Mouse (Mus musculus) intestine, embryonic 14.5 days (tissue): Measurements from ENCODE around the gene Idh1. TPM values are rescaled to one million over a fixed set of nuclear protein-coding genes. Genes with fewer than 3 reads are reported as not detected.

Source experiments
- ATAC-seq: fragments of 200-750 bp; cut with Nextera tagmentation; replicated peaks from 2 replicates; pipeline ENCODE4 v1.8.0; 2017; ENCODE audit warnings: low read depth, moderate number of reproducible peaks, moderate TSS enrichment, moderate library complexity; ENCODE audit not compliant: low FRiP score, low TSS enrichment
- DNase-seq: peaks from one replicate; pipeline ENCODE4 v3.0.0-alpha.2; 2018; ENCODE audit warnings: low spot score
- H3K27ac ChIP-seq: fragments of 300-500 bp; sonication (generic); 2 replicates; pipeline ENCODE4 v1.5.1; 2014; ENCODE audit warnings: low read depth, mild to moderate bottlenecking, control low read depth
- H3K27me3 ChIP-seq: fragments of 300-500 bp; sonication (generic); replicated peaks from 2 replicates; pipeline ENCODE4 v1.6.1; 2014; ENCODE audit warnings: low read length, control low read depth; ENCODE audit not compliant: control insufficient read depth, insufficient read depth
- H3K36me3 ChIP-seq: fragments of 300-500 bp; sonication (generic); 2 replicates; pipeline ENCODE4 v1.6.1; 2014; ENCODE audit warnings: low read length, control low read depth; ENCODE audit not compliant: control insufficient read depth, insufficient read depth
- H3K4me1 ChIP-seq: fragments of 300-500 bp; sonication (generic); replicated peaks from 2 replicates; pipeline ENCODE4 v1.6.1; 2014; ENCODE audit warnings: low read length, control low read depth, mixed read lengths; ENCODE audit not compliant: control insufficient read depth, insufficient read depth
- H3K4me2 ChIP-seq: fragments of 300-500 bp; sonication (generic); 2 replicates; pipeline ENCODE4 v1.6.1; 2014; ENCODE audit warnings: low read length
- H3K4me3 ChIP-seq: fragments of 300-500 bp; sonication (generic); 2 replicates; pipeline ENCODE4 v1.5.1; 2014; ENCODE audit warnings: low read depth, low read length, control low read depth, mixed read lengths
- H3K9ac ChIP-seq: fragments of 300-500 bp; sonication (generic); 2 replicates; pipeline ENCODE4 v1.6.1; 2014; ENCODE audit warnings: mild to moderate bottlenecking, low read length
- H3K9me3 ChIP-seq: fragments of 300-500 bp; sonication (generic); 2 replicates; pipeline ENCODE4 v1.6.1; 2016; ENCODE audit warnings: low read length, control low read depth; ENCODE audit not compliant: control insufficient read depth
- WGBS: fragments of 180-500 bp; shearing (Covaris S2); extraction: QIAGEN DNeasy Blood & Tissue Kit; methylation state at CpG from one replicate; pipeline ENCODE4 v1.1.7; 2014; 5-methylcytosine and 5-hydroxymethylcytosine counted together
- polyA plus RNA-seq: library from polyadenylated mRNA; unstranded; fragments of >200 nt; fragmentation: Nextera tagmentation; extraction: Ambion mirVana; gene quantifications from 2 replicates; pipeline ENCODE4 v1.2.1, GENCODE M21; 2014

Idh1 gene
- polyA plus RNA-seq, 1 experiment from 2014 or later = 196 TPM

DNA sequence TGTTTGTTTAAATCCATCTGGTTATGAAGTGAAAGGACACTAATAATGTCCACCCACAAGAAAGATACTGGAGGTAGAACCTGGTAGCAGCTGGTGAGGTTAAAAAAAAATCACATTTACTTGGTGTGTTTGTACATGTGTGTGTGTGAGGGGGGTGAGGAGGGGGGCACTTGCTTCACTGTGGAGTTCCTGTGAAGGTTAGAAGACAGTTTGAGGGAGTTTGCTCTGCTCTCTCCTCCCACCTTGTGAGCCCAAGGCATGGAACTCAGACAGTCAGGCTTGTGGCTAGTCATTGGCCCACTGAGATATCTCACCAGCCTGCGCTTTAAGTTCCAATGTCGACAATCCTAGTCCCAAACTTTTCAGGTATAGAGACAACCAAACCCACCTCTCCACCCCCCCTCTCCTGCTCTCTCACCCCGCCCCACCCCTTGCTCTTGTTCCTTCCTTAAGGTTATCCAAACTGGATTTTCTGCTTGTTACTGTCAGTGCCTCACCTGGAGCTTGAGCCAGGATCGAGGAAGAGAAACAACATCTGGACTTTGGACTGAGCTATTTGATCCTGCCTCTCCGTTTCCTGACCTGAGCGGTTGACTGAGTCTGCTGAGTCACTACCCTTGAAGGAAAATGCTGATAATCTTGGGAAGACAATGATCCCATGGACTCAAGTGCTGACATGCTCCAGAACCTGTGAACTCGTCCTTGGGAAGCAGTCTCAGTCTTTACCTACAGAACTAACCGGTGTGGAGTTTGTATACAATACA lies 68.0 kb downstream of the Idh1 start:
- no peak for DNase-seq
- WGBS = 40% methylated on average over 8 of the region's 8 CpGs
- no peak overlapping the region for H3K4me2 ChIP-seq

GRCm38 (mm10) chr1:65113536-65114172 lies 72.6 kb downstream of the Idh1 start:
- Histone ChIP-seq H3K27ac (no peak overlapping the region), H3K4me1 (no peaks in the 10 kb centered on the region), H3K4me2 (no peak overlapping the region), H3K36me3 (no peaks in the 10 kb centered on the region), H3K9me3 (no peaks in the 10 kb centered on the region), H3K27me3 (no peaks in the 10 kb centered on the region), H3K4me3 (no peak overlapping the region), H3K9ac (no peak overlapping the region)
- 91% methylated on average over 5 of the region's 5 CpGs for WGBS
- DNase-seq (no peak), ATAC-seq (no peak)

More for the DNA sequence above, 68.0 kb downstream of the Idh1 start:
- Histone ChIP-seq H3K36me3 (no peaks in the 10 kb centered on the region), H3K27ac (peak overlapping the region; percentile 34), H3K4me1 (no peaks in the 10 kb centered on the region), H3K4me3 (no peak overlapping the region), H3K9ac (no peak overlapping the region), H3K27me3 (no peaks in the 10 kb centered on the region), H3K9me3 (no peaks in the 10 kb centered on the region)
- peak; percentile 90 for ATAC-seq

- Histone ChIP-seq H3K9me3 (no peaks in the 10 kb centered on the region), H3K27ac (no peak overlapping the region), H3K36me3 (no peaks in the 10 kb centered on the region), H3K4me1 (no peaks in the 10 kb centered on the region), H3K4me3 (no peak overlapping the region), H3K9ac (no peak overlapping the region), H3K27me3 (no peaks in the 10 kb centered on the region), H3K4me2 (peak overlapping the region; percentile 40)
- 0 out of 2 replicates have a peak, but pooled peaks have one; percentile 21 for ATAC-seq
- 52% methylated on average over 14 of the region's 14 CpGs for WGBS
- DNase-seq = no peak
Observed at GRCm38 (mm10) chr1:65112807-65113196, 73.5 kb downstream of the Idh1 start.

- H3K4me2 ChIP-seq = peak overlapping the region; percentile 40
- H3K9me3 ChIP-seq = no peaks in the 10 kb centered on the region
- H3K36me3 ChIP-seq = no peaks in the 10 kb centered on the region
- H3K27me3 ChIP-seq = no peaks in the 10 kb centered on the region
- no peaks in the 10 kb centered on the region for H3K4me1 ChIP-seq
- ATAC-seq = peak; percentile 79
- peak; percentile 87 for DNase-seq
- H3K4me3 ChIP-seq = 0 out of 2 replicates have a peak overlapping the region, but pooled peaks have one; percentile 6
- WGBS = 8% methylated on average over 8 of the region's 8 CpGs
- H3K27ac ChIP-seq = no peak overlapping the region
- H3K9ac ChIP-seq = no peak overlapping the region
Observed at GRCm38 (mm10) chr1:65112031-65112806, 74.1 kb downstream of the Idh1 start.

DNA sequence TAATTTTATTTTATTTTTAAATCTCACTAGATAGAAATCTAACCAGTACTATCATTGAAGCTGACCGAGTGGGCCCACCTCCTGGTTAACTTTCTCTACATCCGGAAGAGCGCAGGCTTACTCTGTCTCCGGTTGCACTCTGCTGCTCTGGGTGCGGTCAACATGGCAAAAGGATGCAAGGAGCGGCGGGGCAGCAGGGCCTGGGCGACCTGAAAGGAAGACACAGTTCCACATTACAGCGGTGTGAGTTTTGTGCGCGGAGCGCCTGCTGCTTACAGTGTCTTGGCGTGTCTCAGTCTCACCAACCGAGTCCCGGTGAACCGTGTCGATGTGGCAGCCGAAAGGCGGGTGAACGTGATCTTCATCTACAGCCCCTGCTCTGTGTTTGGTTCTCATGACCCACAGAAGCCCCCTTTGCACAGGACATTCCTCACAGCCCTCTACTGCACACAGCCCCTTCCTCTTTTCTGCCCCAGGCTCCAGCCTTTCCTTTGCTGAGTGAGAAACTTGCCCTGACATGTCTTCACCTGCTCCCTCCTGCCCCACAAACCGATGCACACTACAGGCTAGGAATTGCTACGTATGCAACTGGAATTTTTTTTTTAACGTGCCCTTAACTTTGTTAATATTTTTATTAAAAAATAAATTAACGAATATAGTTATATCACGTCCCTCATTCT lies 76.4 kb downstream of the Idh1 start:
- WGBS = 69% methylated on average over 25 of the region's 25 CpGs
- Histone ChIP-seq H3K9me3 (no peaks in the 10 kb centered on the region), H3K27me3 (no peaks in the 10 kb centered on the region), H3K27ac (no peak overlapping the region), H3K4me3 (no peak overlapping the region), H3K4me1 (no peaks in the 10 kb centered on the region), H3K4me2 (no peak overlapping the region), H3K9ac (no peak overlapping the region), H3K36me3 (no peaks in the 10 kb centered on the region)
- no peak for ATAC-seq
- DNase-seq = no peak

- no peak overlapping the region for H3K27ac ChIP-seq
- no peaks in the 10 kb centered on the region for H3K9me3 ChIP-seq
- H3K9ac ChIP-seq = no peak overlapping the region
- H3K36me3 ChIP-seq = no peaks in the 10 kb centered on the region
- H3K27me3 ChIP-seq = no peaks in the 10 kb centered on the region
- H3K4me2 ChIP-seq = no peak overlapping the region
- H3K4me1 ChIP-seq = no peaks in the 10 kb centered on the region
- no peak overlapping the region for H3K4me3 ChIP-seq
- WGBS = 83% methylated on average over 8 of the region's 8 CpGs
- DNase-seq (no peak), ATAC-seq (no peak)
Observed at GRCm38 (mm10) chr1:65109196-65109595, 77.1 kb downstream of the Idh1 start.

Other genes with a start within 250 kb of the Idh1 start
- 8.2 and 8.3 TPM in 2 replicates for gene Plekhm3, start 229.7 kb downstream of the Idh1 start, polyA plus RNA-seq
- gene Akr1cl, start 153.7 kb downstream of the Idh1 start, polyA plus RNA-seq = 0.24 TPM in 1 of 2 replicates, not detected in the other
- not detected in 2 replicates for gene Cryge, start 135.4 kb downstream of the Idh1 start, polyA plus RNA-seq
- gene Crygd, start 123.0 kb downstream of the Idh1 start, polyA plus RNA-seq = not detected in 2 replicates
- not detected in 2 replicates for gene Crygc, start 112.8 kb downstream of the Idh1 start, polyA plus RNA-seq
- gene Crygb, start 104.2 kb downstream of the Idh1 start, polyA plus RNA-seq = not detected in 2 replicates
- not detected in 2 replicates for gene Cryga, start 83.1 kb downstream of the Idh1 start, polyA plus RNA-seq
- not detected in 2 replicates for gene Gm28845, start 66.9 kb downstream of the Idh1 start, polyA plus RNA-seq
- 0.22 TPM in 1 of 2 replicates, not detected in the other for gene D630023F18Rik, start 63.3 kb downstream of the Idh1 start, polyA plus RNA-seq
- gene Pikfyve, start 183 bp upstream of the Idh1 start, polyA plus RNA-seq = 13.6 and 15.5 TPM in 2 replicates
- gene Pth2r, start 95.6 kb upstream of the Idh1 start, polyA plus RNA-seq = not detected in 2 replicates